Mouse (Mus musculus) thymus, adult 2 months (tissue): ENCODE data around the gene Ntrk1. TPM values are rescaled to one million over a fixed set of nuclear protein-coding genes. Genes with fewer than 3 reads are reported as not detected.

Source experiments
- DNase-seq: peaks from one replicate; pipeline ENCODE4 v3.0.0; 2021
- H3K27ac ChIP-seq: fragments of 200-500 bp; 2 replicates; pipeline ENCODE4 v1.5.1; 2012; ENCODE audit warnings: low read length, control low read depth; ENCODE audit not compliant: control insufficient read depth, insufficient read depth
- H3K27me3 ChIP-seq: fragments of 200-500 bp; 2 replicates; pipeline ENCODE4 v1.6.1; 2012; ENCODE audit warnings: mild to moderate bottlenecking, low read length, moderate library complexity, mixed read lengths; ENCODE audit not compliant: control insufficient read depth, insufficient read depth
- H3K36me3 ChIP-seq: fragments of 200-500 bp; 2 replicates; pipeline ENCODE4 v1.6.1; 2012; ENCODE audit warnings: mild to moderate bottlenecking, low read length, moderate library complexity; ENCODE audit not compliant: control insufficient read depth, insufficient read depth
- H3K4me1 ChIP-seq: fragments of 200-500 bp; replicated peaks from 2 replicates; pipeline ENCODE4 v1.6.1; 2012; ENCODE audit warnings: low read length; ENCODE audit not compliant: control insufficient read depth, insufficient read depth
- H3K4me3 ChIP-seq: fragments of 200-500 bp; 2 replicates; pipeline ENCODE4 v1.5.1; 2012; ENCODE audit warnings: mild to moderate bottlenecking, low read length, control low read depth, moderate library complexity; ENCODE audit not compliant: control insufficient read depth, insufficient read depth
- CTCF ChIP-seq: fragments of 200-500 bp; IDR thresholded peaks from 2 replicates; pipeline ENCODE4 v1.5.1; 2012; ENCODE audit warnings: mild to moderate bottlenecking, control low read depth, low read length, moderate library complexity, borderline replicate concordance; ENCODE audit not compliant: control insufficient read depth, poor library complexity, insufficient read depth; ENCODE audit errors: extremely low read depth
- POLR2A ChIP-seq: fragments of 200-500 bp; IDR thresholded peaks from 2 replicates; pipeline ENCODE4 v1.6.1; 2012; ENCODE audit warnings: mild to moderate bottlenecking, low read length, control low read depth, moderate library complexity; ENCODE audit not compliant: control insufficient read depth, poor library complexity, insufficient read depth; ENCODE audit errors: extremely low read depth
- WGBS: fragments of 180-500 bp; shearing (Covaris S2); methylation state at CpG from one replicate; pipeline ENCODE4 v1.1.7; 2018; 5-methylcytosine and 5-hydroxymethylcytosine counted together
- polyA plus RNA-seq: library from polyadenylated mRNA; depleted of rRNA; stranded (reverse); fragments of >200 nt; gene quantifications from 2 replicates; pipeline ENCODE4 v1.2.3, GENCODE M21; 2012; rRNA removed

Gene Ntrk1
- polyA plus RNA-seq, result 0.67 and 0.89 TPM in 2 replicates

DNA sequence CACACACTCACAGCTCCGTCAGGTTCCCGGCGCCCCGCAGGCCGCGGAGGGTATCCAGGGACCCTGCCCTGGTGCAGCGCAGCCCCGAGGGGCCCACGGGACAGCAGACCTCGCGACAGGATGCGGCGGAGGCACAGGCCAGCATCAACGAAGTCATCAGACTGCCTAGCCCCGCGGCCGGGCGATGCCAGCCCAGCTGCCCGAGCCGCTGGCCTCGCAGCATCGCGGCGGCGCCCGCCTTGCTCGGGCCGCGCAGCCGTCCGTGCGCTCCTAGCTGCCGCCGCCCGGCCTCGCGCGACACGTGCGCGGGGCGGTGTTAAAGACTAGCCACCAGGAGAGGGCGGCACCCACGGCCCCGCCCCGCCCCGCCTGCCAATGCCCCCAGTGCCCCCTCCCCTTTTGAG, at the start of gene Ntrk1:
Ntrk1 (minus strand) TSS at position 241 of the 404 bp plus-strand sequence.
- H3K27me3 ChIP-seq, result peaks cover 28% of the 10 kb centered on the region; the same call in 1 of the 2 replicates
- no peak within 1 kb of the TSS for H3K27ac ChIP-seq

DNA sequence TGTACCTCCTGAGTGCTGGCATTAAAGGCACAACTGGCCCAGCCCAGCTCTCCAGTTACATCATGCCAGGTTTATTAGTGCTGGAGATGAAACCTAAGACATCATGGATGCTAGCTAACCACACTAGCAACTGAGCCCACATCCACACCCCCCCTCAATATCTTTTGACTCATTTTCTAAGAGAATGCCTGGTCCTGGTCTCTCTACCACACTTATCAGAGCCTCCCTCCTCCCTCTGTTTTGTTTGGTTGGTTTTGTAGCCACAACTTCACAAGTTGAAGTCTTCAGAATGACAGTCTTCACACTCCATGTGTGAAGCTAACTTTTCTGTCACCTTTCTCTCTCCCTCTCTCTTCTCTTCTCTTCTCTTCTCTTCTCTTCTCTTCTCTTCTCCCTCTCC, 45.9 kb upstream of the Ntrk1 start:
- Histone ChIP-seq H3K27me3 (no peaks in the 10 kb centered on the region), H3K4me3 (no peak overlapping the region), H3K27ac (no peak overlapping the region), H3K4me1 (peaks cover 4% of the 10 kb centered on the region), H3K36me3 (no peaks in the 10 kb centered on the region)
- no peak for DNase-seq
- TF ChIP-seq CTCF, result no peak
- TF ChIP-seq POLR2A, result no peak

More for the DNA sequence above, at the start of gene Ntrk1:
- WGBS, result 3% methylated on average over 43 of the region's 47 CpGs
- TF ChIP-seq POLR2A, result no peak
- no peak for DNase-seq
- no peak within 1 kb of the TSS for H3K4me3 ChIP-seq
- no peaks in the 10 kb centered on the region for H3K36me3 ChIP-seq
- H3K4me1 ChIP-seq, result no peaks in the 10 kb centered on the region

DNA sequence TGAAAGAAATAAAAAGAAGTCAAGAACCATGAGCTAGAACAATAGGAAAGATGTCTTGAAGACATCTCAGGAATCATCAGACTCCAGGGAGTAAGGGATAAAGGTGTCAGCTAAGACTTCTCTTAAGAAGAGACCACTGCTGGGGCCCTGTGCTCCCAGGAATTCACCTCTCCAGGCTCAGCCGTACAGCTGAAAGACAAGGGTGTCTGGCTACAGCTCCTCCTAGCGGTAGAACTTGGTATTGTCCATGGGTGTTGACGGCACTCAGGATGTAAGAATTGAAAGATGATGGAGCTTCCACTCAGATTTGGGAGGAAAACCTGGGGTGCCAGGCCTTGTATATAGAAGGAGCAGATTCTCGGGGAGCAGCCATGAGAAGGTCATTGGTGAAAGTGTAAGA, 43.7 kb upstream of the Ntrk1 start:
- no peak overlapping the region for H3K4me3 ChIP-seq
- no peaks in the 10 kb centered on the region for H3K36me3 ChIP-seq
- 4% methylated on average over 4 of the region's 4 CpGs for WGBS
- peak; percentile 81 for DNase-seq
- no peak overlapping the region for H3K27ac ChIP-seq
- H3K4me1 ChIP-seq, result no peaks in the 10 kb centered on the region
- no peaks in the 10 kb centered on the region for H3K27me3 ChIP-seq
- TF ChIP-seq CTCF (peak; percentile 33; the same call in 1 of the 2 replicates), POLR2A (no peak)

DNA sequence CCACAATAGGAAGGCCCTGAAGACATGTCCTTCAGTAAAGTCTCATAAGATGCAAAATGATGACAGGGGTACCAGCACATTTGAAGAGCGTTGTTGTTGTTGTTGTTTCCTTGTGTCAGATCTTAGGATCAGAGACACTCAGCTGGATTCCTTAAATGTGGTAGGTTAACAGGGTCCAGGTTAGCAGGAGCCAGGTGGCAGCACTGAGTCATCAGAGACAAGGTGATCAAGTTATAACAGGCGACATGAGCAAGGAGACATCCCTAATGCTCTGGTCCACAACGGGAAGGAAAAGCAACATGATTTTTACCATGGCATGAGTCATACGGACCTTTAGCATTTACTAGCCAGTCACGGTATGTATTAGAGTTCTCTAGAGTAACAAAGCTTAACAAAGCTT, 38.5 kb upstream of the Ntrk1 start:
- Histone ChIP-seq H3K36me3 (no peaks in the 10 kb centered on the region), H3K4me1 (no peaks in the 10 kb centered on the region; the same call in 1 of the 2 replicates), H3K27ac (no peak overlapping the region), H3K27me3 (no peaks in the 10 kb centered on the region), H3K4me3 (no peak overlapping the region)
- DNase-seq, result peak; percentile 59
- TF ChIP-seq POLR2A (no peak), CTCF (no peak)
- 72% methylated on average over 5 of the region's 5 CpGs for WGBS

DNA sequence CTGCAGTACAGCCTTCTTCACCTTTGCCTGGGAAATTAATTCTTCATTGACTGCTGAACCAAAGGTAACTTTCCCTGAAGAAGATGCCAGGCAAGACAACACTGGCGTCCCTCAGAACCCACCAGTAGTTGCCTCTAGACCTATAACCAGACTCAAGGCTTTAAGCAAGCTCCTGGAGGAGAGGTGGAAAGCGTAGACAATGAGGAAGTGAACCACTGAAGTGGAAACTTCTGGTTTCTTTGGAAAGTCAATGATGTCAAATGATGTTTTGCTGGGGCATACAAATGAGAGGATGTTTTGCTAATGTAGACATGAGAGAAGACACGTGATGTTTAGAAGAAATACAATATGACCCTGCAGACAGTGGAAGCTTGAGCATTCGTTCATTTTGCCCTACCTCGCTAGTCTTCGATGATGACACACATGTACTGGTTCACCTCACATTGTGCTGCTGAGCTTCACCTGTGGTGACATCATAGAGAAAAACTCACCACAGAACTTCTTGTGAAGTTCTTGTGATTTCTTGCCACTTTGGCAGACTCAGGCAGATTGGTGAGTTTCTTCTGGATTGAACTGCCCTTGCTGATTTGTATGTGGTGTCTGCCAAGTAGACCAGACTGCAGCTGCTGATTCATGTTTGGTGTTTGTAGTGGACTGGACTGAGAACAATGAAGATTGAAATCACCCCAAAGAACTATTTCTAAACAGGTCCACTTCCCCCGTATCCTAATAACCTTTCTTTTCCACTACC, 37.3 kb upstream of the Ntrk1 start:
- WGBS, result 91% methylated on average over 7 of the region's 7 CpGs
- no peak overlapping the region for H3K27ac ChIP-seq
- no peak for TF ChIP-seq CTCF
- no peak for TF ChIP-seq POLR2A
- no peak for DNase-seq
- no peaks in the 10 kb centered on the region; the same call in 1 of the 2 replicates for H3K4me1 ChIP-seq
- H3K4me3 ChIP-seq, result no peak overlapping the region
- no peaks in the 10 kb centered on the region for H3K27me3 ChIP-seq
- no peaks in the 10 kb centered on the region for H3K36me3 ChIP-seq

DNA sequence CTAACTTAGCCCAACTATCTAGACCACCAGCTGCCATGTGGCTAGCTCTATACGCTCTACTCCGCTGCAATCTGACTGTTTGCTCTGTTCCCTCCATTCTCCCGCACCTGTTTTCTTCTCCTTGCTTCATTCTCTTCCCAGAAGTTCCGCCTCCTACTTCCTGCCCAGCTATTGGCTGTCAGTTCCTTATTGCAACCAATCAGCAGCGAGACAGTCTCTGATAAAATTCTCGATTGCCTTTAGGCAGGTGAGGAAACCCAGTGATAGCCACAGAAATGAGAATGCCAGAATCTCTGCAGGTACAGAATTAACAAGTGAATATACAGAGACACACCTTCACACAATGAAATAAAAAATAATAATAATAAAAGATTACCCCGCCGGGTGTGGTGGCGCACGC, 34.1 kb upstream of the Ntrk1 start:
- H3K27me3 ChIP-seq, result no peaks in the 10 kb centered on the region; the same call in 1 of the 2 replicates
- no peaks in the 10 kb centered on the region; the same call in 1 of the 2 replicates for H3K4me1 ChIP-seq
- no peak overlapping the region for H3K4me3 ChIP-seq
- H3K27ac ChIP-seq, result no peak overlapping the region
- no peaks in the 10 kb centered on the region for H3K36me3 ChIP-seq
- TF ChIP-seq CTCF, result no peak
- TF ChIP-seq POLR2A, result no peak
- WGBS, result 53% methylated on average over 10 of the region's 10 CpGs
- no peak for DNase-seq
